In the genomic region with DNA sequence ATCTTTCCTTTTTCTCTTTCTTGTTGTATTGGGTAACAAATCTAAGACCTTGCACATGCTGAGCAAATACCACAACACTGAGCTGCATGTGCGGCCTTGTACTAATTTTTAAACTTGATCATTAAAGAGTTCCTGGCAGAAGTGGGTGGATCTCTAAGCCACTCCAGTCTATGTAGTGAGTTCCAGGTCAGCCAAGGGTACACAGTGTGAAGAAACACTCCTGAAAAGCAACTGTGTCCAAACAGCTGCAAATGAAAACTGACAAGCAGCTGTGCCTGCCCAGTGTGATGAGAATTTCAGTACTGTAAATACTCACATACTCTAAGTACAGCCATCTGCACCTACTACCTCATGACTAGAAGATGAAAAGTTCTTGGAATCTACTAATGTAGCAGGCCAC, we compare ENCODE assay signal across 26 mouse cellular contexts. TPM values are rescaled to one million over a fixed set of nuclear protein-coding genes. Genes with fewer than 3 reads are reported as not detected.
DNase-seq lines count a peak whose midpoint lies in the region; ATAC-seq and TF ChIP-seq lines count a peak whose summit lies in the region.
"Had no signal": no experiment of that assay in that cellular context is flagged by ENCODE, and none has a peak within 500 bp of the region (broad histone marks: within the 10 kb centered on the region; RNA-seq: fewer than 3 reads in every experiment).

No protein-coding gene starts in this region.

- no peaks in the 10 kb centered on the region for H3K9me3 ChIP-seq in liver, embryonic 12.5 days (replicated peaks)
- H3K9me3 ChIP-seq: embryonic facial prominence, embryonic 13.5 days; embryonic facial prominence, embryonic 15.5 days; forebrain, embryonic 13.5 days; forebrain, embryonic 15.5 days; G1E had no signal

- no peak overlapping the region for H3K4me3 ChIP-seq in liver, adult 2 months (ENCODE audit: insufficient read depth, low read depth, low read length)
- H3K4me3 ChIP-seq in liver, embryonic 12.5 days: no peak overlapping the region
- no peak overlapping the region for H3K4me3 ChIP-seq in myocyte
- H3K4me3 ChIP-seq: embryonic facial prominence, embryonic 13.5 days; embryonic facial prominence, embryonic 15.5 days; erythroblast, embryonic 14.5 days; forebrain, embryonic 13.5 days; forebrain, embryonic 15.5 days had no signal

- peak; percentile 34 for DNase-seq in adrenal gland, adult 2 months
- DNase-seq in adrenal gland, adult 8-10 months: no peak
- peak; percentile 86 for DNase-seq in liver, adult 2 months (ENCODE audit: extremely low read depth, low read depth, low spot score)
- no peak for DNase-seq in thymus, adult 18-20 months
- DNase-seq: adrenal gland, postnatal 10 days; B cell, adult 2 months; cerebellum, adult 11 months; cerebellum, adult 18-20 months; cerebellum, adult 8-10 months; cerebellum, adult 9-11 months; cerebellum, postnatal 14 days; cerebellum, postnatal 36 days; embryo, embryonic 11 days; forebrain, postnatal 0 days had no signal

- no peak overlapping the region for H3K27ac ChIP-seq in liver, adult 2 months (replicated peaks; ENCODE audit: insufficient read depth, low read depth, low read length)
- H3K27ac ChIP-seq in liver, embryonic 12.5 days: no peak overlapping the region
- H3K27ac ChIP-seq: embryonic facial prominence, embryonic 13.5 days; embryonic facial prominence, embryonic 15.5 days; forebrain, embryonic 13.5 days; forebrain, embryonic 15.5 days had no signal

- no peak for TF ChIP-seq POLR2A in liver, adult 2 months (IDR thresholded peaks at IDR 0.05; ENCODE audit: extremely low read depth, insufficient read depth, low read length)
- no peak for TF ChIP-seq POLR2A in myocyte (IDR thresholded peaks at IDR 0.05; ENCODE audit: insufficient read length, low read depth)

- WGBS in liver, adult 2 months: 17% methylated on average over 1 of the region's 1 CpGs
- 72% methylated on average over 1 of the region's 1 CpGs for WGBS in liver, embryonic 12.5 days (ENCODE audit: insufficient replicate concordance)

- H3ac ChIP-seq in myocyte (ENCODE audit: control insufficient read depth, insufficient read length): no peak overlapping the region

- ATAC-seq in liver, embryonic 12.5 days: no peak
- ATAC-seq: activated CD4-positive, CD25-positive, alpha-beta regulatory T cell, adult 4 months; CD4-positive, CD25-positive, alpha-beta regulatory T cell, adult 4 months; forebrain, embryonic 13.5 days; forebrain, embryonic 15.5 days; forebrain, postnatal 0 days; Patski had no signal

- no peaks in the 10 kb centered on the region for H3K4me1 ChIP-seq in liver, adult 2 months (ENCODE audit: control insufficient read depth, insufficient read depth, low read length)
- H3K4me1 ChIP-seq in liver, embryonic 12.5 days: no peaks in the 10 kb centered on the region
- H3K4me1 ChIP-seq: embryonic facial prominence, embryonic 13.5 days; embryonic facial prominence, embryonic 15.5 days; forebrain, embryonic 13.5 days; forebrain, embryonic 15.5 days had no signal

- H3K27me3 ChIP-seq in liver, adult 2 months (ENCODE audit: control insufficient read depth, insufficient read depth, low read length): no peaks in the 10 kb centered on the region
- H3K27me3 ChIP-seq in liver, embryonic 12.5 days (replicated peaks): no peaks in the 10 kb centered on the region
- no peaks in the 10 kb centered on the region for H3K27me3 ChIP-seq in myocyte (ENCODE audit: control insufficient read depth, insufficient read depth, insufficient read length)
- H3K27me3 ChIP-seq: CH12.LX; embryonic facial prominence, embryonic 13.5 days; embryonic facial prominence, embryonic 15.5 days; forebrain, embryonic 13.5 days; forebrain, embryonic 15.5 days; Patski had no signal

- no peak for TF ChIP-seq CTCF in liver, adult 2 months (IDR thresholded peaks at IDR 0.05; ENCODE audit: low read depth, low read length)

- H3K79me2 ChIP-seq in liver, adult 2 months (ENCODE audit: control insufficient read depth, insufficient read depth, low read length): no peaks in the 10 kb centered on the region
- no peaks in the 10 kb centered on the region for H3K79me2 ChIP-seq in myocyte (ENCODE audit: control insufficient read depth, insufficient read depth)

- H3K4me2 ChIP-seq in liver, embryonic 12.5 days: no peak overlapping the region
- no peak overlapping the region for H3K4me2 ChIP-seq in myocyte (ENCODE audit: low read depth)
- H3K4me2 ChIP-seq: embryonic facial prominence, embryonic 13.5 days; embryonic facial prominence, embryonic 15.5 days; forebrain, embryonic 13.5 days; forebrain, embryonic 15.5 days had no signal

- no peaks in the 10 kb centered on the region for H3K36me3 ChIP-seq in liver, adult 2 months (ENCODE audit: control insufficient read depth, insufficient read depth, low read length)
- H3K36me3 ChIP-seq in liver, embryonic 12.5 days: no peaks in the 10 kb centered on the region
- no peaks in the 10 kb centered on the region for H3K36me3 ChIP-seq in myocyte (ENCODE audit: control insufficient read depth, insufficient read depth)
- H3K36me3 ChIP-seq: embryonic facial prominence, embryonic 13.5 days; embryonic facial prominence, embryonic 15.5 days; forebrain, embryonic 15.5 days; G1E had no signal

- no peak overlapping the region for H3K9ac ChIP-seq in liver, adult 2 months (ENCODE audit: low read depth, low read length)
- H3K9ac ChIP-seq in liver, embryonic 12.5 days: no peak overlapping the region
- H3K9ac ChIP-seq: embryonic facial prominence, embryonic 13.5 days; embryonic facial prominence, embryonic 15.5 days; forebrain, embryonic 13.5 days; forebrain, embryonic 15.5 days; forebrain, postnatal 0 days had no signal

TF ChIP-seq in myocyte, 11 proteins besides CTCF, POLR2A, EP300 and RAD21:
- peak in 2 of 3 experiments; percentile 13 to 16 for TF ChIP-seq MYOG (IDR thresholded peaks at IDR 0.05; ENCODE audit: control insufficient read depth in 1 of 3, insufficient read depth in 1 of 3, insufficient read length in 2 of 3, low read depth in 2 of 3)
- TF ChIP-seq TCF3 (IDR thresholded peaks at IDR 0.05; ENCODE audit: insufficient read length, low read depth): no peak
- TF ChIP-seq REST (IDR thresholded peaks at IDR 0.05; ENCODE audit: insufficient read depth, insufficient read length): no peak
- TF ChIP-seq POLR2AphosphoS2 (IDR thresholded peaks at IDR 0.05; ENCODE audit: insufficient read length, low read depth): no peak
- no peak for TF ChIP-seq E2F4 (IDR thresholded peaks at IDR 0.05; ENCODE audit: insufficient read depth)
- TF ChIP-seq MYOD1 (IDR thresholded peaks at IDR 0.05; ENCODE audit: control insufficient read depth in 1 of 3, insufficient read length in 2 of 3, low read depth in 2 of 3): peak in 2 of 3 experiments; percentile 35 to 60
- TF ChIP-seq CEBPB (IDR thresholded peaks at IDR 0.05; ENCODE audit: insufficient read depth, poor library complexity, severe bottlenecking): no peak
- peak; percentile 18 for TF ChIP-seq TCF12 (IDR thresholded peaks at IDR 0.05; ENCODE audit: insufficient read depth, poor library complexity, severe bottlenecking)
- TF ChIP-seq USF1 (IDR thresholded peaks at IDR 0.05; ENCODE audit: low read depth): no peak
- no peak for TF ChIP-seq SRF (IDR thresholded peaks at IDR 0.05; ENCODE audit: control insufficient read depth, insufficient read length, low read depth)
- TF ChIP-seq MAX (IDR thresholded peaks at IDR 0.05; ENCODE audit: low read depth): no peak
TF ChIP-seq in myocyte: peak in this region for 3.

RNA-seq across cellular contexts. Expression of a gene that starts 21.5 kb away (rescaled TPM):
- total RNA-seq in adrenal gland, adult 2 months (2021): 10 to 100 TPM; 10.1 to 17.0 TPM
- 6.0 and 6.2 TPM in 2 replicates for polyA plus RNA-seq in adrenal gland, adult 2 months (2012; rRNA removed)
- 10 to 100 TPM; 15.8 to 27.3 (median 20.5) TPM for total RNA-seq in adrenal gland, adult 8-10 months (2022)
- total RNA-seq in liver, adult 2 months (2014; rRNA removed): 5.8 and 7.1 TPM in 2 replicates
- 2.2 and 2.8 TPM in 2 replicates for polyA plus RNA-seq in liver, adult 2 months (2012; rRNA removed)
- polyA plus RNA-seq in liver, embryonic 12.5 days (2016; fragmentation: Nextera tagmentation; extraction: Ambion mirVana): 5.4 and 6.8 TPM in 2 replicates
- 4.8 TPM for polyA plus RNA-seq in myocyte (2012; fragmentation: generic; extraction: Trizol)

Comparison
In these comparisons a context has a peak if more than half of its experiments do, and no peak if none do; other contexts are left out.
1. DNase-seq: peak in adrenal gland, adult 2 months (single experiment) and liver, adult 2 months (single experiment); none in adrenal gland, adult 8-10 months (single experiment) and thymus, adult 18-20 months (0 of 2).